17 mouse cellular contexts compared by ENCODE assay signal in genomic region chr9:101940182-101940581, GRCm38 (mm10).
"Had no signal": no experiment of that assay in that cellular context is flagged by ENCODE, and none has a peak within 500 bp of the region (broad histone marks: within the 10 kb centered on the region; RNA-seq: fewer than 3 reads in every experiment).

No protein-coding gene starts in this region.

- H3K4me3 ChIP-seq: kidney, embryonic 15.5 days; limb, embryonic 10.5 days; neural tube, embryonic 13.5 days had no signal

- H3K9ac ChIP-seq: kidney, embryonic 15.5 days; neural tube, embryonic 13.5 days had no signal

- H3K4me2 ChIP-seq: kidney, embryonic 15.5 days; midbrain, embryonic 11.5 days; neural tube, embryonic 13.5 days had no signal

- H3K27ac ChIP-seq: kidney, embryonic 15.5 days; limb, embryonic 10.5 days; neural tube, embryonic 13.5 days had no signal

- H3K9me3 ChIP-seq: kidney, embryonic 15.5 days; limb, embryonic 10.5 days; neural tube, embryonic 13.5 days had no signal

- H3K27me3 ChIP-seq: neural tube, embryonic 13.5 days had no signal

- H3K4me1 ChIP-seq: kidney, embryonic 15.5 days had no signal

- H3K36me3 ChIP-seq: kidney, embryonic 15.5 days; limb, embryonic 10.5 days had no signal

- ATAC-seq: intestine, embryonic 16.5 days; lung, postnatal 0 days; midbrain, embryonic 16.5 days had no signal

- DNase-seq: kidney, adult 2 months; kidney, postnatal 25 days; layer of hippocampus, adult 9-11 months; lung, adult 2 months; lung, postnatal 36 days; retina, postnatal 1 day; right cerebral cortex, postnatal 4 days; spleen, adult 18-20 months; thymus, adult 18-20 months; thymus, postnatal 25 days had no signal
